Mouse (Mus musculus): ENCODE measurements around the gene Rnf150.

GRCm38 (mm10) chr8:82936866-82937265 lies 73.7 kb downstream of the Rnf150 start:
- TF ChIP-seq CTCF (IDR thresholded peaks at IDR 0.05; ENCODE audit: borderline replicate concordance, control insufficient read depth, extremely low read depth, insufficient read depth, low read length, poor library complexity) (no peak), POLR2A (IDR thresholded peaks at IDR 0.05; ENCODE audit: control insufficient read depth, extremely low read depth, insufficient read depth, low read length, poor library complexity) (no peak)
